Mouse (Mus musculus): ENCODE results near the gene Upk1a.

DNA sequence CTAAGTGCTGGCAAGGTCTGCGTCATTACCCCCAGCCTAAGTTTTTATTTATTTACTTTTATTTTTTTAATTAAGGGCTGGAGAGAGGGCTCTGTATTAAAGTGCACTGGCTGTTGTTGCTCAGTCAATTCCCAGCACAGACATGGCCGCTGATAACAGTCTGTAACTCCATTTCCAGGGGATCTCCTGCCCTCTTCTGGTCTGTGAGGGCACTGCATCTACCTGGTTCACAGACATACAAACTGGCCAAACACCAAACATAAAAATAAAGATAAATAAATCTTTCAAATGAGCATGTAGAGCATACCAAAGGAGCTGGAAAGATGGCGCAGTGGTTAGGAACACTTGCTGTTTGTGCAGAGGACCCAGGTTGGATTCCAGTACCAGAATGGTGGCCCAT is 6.6 kb upstream of the Upk1a start:
- TF ChIP-seq ELF1 (IDR thresholded peaks at IDR 0.05; ENCODE audit: low read depth, low read length) (no peak), GABPA (IDR thresholded peaks at IDR 0.05; ENCODE audit: insufficient replicate concordance, low read depth, low read length) (no peak)

Data from CH12.LX (cell line).